Mouse (Mus musculus): ENCODE measurements at regions not wholly inside any gene's neighbourhood (a gene's known extent, or its start where the extent isn't known, plus 50 kb on each side); places are given as distances from the start of the nearest gene placed in this dataset.

- TF ChIP-seq GATA1 (IDR thresholded peaks at IDR 0.05; ENCODE audit: borderline replicate concordance, low read length): no peak
- TF ChIP-seq FLI1 (IDR thresholded peaks at IDR 0.05; ENCODE audit: low read length): no peak
These were observed 201.3 kb downstream of the Rpap3 start for GRCm38 (mm10) chr15:97504325-97504724.

Data from megakaryocyte, embryonic 14.5 days (primary cell).